Mouse (Mus musculus) c-Kit-positive CD71-negative TER-119-negative erythroid progenitor cells, embryonic 14.5 days (primary cell): ENCODE measurements at regions not wholly inside any gene's neighbourhood (a gene's known extent, or its start where the extent isn't known, plus 50 kb on each side); places are given as distances from the start of the nearest gene placed in this dataset.

Experiments used
- DNase-seq: peaks from one replicate; pipeline ENCODE4 v3.0.0-alpha.2; 2013; ENCODE audit warnings: low read depth

DNA sequence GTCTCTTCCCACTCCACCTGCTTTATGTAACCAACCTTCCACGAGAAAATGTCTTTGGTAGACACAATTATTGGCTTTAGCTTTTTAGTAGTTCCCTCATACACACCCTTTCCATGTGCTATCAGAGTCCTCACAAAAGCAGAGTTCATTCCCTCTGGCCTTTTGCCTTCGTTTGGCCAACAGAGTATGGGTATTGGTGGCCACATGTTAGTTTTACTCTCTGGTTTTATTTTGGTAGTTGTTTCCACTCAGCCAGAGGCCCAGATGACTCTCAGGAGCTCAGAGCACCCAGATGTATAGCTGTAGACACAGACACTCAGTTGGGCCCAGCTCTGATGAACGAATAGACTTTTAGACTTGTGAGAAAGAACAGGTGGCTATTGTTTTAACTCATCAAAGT lies 286.4 kb downstream of the Pten start:
- DNase-seq: no peak

DNA sequence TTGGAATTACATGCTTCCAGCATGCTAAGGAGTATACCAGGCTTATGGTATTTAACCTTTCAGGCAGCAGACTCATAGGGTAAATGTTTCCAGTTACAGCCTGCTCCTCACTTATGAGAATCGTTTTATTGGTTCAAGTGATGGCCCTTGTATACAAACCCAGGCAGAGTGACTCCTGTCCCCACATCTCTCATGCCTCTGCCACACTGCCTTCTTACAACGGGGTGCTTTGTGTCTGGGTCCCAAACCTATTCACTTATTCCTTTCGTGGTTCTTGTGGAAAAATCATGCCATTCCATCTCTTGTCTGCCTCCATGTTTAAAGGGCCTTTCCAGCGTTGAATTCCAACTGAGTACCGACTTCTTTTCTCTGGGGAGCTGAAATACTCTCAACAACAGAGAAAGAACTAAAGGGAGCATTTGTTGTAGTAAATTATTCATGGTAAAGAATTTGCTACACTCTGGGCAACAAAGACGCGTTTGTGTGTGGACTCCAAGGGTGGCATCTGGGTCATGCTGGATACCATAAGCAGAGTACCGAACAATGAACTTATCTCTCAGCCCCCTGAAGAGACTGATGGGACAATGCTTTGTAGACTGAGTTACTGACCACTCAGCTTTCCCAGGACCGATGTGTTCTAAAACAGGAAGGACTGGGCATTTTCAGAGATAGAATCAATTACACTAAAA lies 291.6 kb downstream of the Pten start:
- DNase-seq: no peak

DNA sequence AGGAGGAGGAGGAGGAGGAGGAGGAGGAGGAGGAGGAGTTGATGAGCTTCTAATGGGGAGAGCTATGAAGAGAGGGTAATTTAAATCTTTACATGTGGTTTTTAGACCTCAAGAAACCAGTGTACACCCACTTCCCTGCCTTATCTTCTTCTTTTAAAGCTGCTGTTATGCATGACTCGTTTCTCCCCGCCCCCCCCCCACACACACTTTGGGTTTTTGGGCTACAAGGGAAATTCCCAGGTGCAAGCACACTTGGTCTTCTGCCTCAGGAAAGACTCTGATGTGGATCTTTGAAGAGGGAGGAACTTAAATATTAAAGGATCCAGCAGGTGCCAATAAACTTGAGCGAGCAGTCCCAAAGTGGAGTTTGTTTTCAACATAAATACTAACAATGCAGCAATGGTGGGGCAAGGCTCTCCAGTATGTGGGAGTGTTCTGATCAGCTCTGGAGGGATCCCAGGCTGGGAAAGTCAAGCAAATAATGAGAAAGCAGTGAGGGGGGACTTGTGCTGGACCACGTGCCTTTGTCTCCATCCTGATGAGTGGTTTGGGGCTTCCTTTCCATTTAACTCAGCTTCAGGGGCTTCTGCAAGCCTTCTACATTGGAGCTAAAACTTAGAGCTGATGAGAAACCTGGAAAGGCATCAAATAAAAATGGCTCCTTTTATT lies 296.0 kb downstream of the Pten start:
- DNase-seq: no peak

DNA sequence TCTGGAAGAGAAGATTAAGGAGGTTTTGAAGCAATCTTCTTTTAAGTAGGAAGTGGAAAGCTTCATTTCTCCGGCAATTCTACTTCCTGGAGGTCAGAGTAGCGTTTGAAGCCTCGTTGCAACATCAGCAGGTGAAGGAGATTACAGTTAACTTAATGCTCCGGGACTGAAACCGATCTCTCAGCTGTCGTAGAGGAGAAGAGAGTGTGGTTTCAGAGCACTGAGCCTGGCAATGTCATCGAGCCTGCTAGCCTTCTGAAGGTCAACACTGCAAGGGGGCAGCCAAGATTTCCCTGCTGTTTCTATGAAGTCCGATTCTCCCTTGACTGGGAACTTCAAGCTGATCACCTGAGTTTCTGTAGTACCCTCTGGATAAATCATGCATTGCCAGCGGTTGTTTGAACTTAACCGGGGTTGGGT lies 299.1 kb downstream of the Pten start:
- no peak for DNase-seq

DNA sequence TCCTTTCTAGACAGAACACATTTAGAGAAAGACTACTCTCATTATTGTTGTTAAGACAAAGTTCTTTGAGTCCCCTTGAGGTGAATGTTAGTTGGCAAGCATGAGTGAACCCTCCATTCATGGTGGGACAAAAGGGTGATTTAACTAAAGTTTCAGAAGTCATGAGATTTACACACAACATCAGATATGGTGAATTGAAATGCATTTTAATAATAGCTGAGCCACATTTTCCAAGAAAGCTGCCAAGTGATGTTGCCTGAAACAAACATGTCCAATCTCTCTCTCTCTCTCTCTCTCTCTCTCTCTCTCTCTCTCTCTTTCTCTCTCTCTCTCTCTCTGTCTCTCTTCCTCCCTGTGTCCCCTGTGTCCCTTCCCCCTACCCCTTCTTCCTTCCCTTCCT lies 303.7 kb downstream of the Pten start:
- no peak for DNase-seq

DNA sequence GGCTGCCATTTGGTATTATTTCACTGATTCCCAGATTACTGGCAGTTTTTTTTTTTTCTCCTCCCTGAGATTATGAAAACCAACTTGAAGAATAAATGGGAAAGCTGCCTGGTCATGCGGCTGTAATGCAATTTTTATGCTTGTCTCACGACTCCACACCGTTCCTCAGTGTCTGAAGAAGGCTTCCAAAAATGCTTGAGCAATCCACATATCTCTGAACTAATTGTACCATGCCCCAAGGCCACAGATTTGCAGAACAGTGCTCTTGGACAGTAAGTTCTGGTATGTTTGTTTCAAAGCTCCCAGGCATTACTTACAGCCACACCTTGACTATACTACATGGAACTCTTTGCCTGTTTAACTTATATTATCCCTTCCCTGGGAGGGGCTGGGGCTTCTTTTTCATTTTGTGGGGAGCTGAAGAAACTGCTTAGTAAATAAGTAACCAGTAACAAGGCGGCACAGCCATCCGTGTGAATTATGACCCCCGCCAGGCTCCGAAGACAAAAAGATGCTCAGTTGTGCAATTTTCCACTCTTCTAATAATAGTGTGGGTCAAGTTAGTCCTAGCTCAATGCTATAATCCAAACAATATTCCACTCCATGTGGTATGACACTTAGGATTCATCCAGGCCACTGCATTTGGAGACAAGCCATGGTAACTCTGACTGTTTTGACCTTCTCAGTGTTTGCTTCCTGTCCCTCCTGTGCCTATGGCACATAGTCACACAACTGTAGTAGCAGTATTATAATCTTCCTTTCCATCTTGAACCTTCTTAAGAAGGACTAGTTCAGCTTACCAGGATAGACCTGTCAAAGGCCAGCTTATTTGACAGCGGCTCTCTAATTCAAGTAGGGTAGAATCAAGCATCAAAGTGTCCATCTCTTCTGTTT lies 305.1 kb downstream of the Pten start:
- DNase-seq: no peak

DNA sequence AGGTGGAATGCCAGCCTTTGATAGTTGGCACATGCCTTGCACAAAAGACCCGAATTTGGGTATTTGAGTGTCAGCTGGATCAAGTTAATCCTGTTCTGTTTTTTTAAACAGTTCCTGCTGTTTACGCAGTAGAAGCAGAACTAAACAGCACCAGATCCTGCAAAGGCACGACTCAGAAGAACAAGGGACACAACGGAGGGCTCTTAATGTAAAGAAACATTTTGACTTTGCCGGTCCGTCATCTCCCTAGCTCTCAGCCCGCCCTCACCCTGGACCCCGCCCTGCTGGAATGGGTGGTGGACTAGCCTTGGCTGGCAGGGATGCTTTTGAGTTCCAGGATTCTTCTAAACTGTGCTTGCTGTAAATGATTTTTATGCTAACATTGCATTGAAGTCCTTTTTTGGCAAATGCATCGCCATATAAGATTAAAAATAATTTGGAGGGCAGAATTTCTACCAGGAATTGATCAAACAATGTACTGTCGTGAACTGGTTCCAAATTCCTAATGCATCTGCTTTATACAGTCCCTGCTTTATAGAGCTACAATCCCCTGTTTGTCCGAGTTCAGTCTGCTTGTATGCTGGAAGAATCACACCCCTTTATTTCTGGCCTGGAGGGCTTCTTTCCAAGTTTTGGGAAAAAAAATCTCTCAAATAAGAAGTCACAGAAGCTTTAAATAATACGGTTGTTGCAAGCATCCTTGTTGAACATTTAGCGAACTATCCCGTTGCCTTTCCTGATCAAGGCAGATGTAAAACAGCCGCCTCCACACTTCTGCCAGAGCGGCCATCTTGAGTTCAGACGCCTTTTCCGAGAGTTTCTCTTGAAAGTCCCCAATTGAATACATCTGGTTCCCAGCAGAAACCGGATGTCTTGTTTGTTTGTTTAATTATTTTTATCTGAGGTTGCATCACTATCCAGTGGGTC lies 308.2 kb downstream of the Pten start:
- no peak for DNase-seq

DNA sequence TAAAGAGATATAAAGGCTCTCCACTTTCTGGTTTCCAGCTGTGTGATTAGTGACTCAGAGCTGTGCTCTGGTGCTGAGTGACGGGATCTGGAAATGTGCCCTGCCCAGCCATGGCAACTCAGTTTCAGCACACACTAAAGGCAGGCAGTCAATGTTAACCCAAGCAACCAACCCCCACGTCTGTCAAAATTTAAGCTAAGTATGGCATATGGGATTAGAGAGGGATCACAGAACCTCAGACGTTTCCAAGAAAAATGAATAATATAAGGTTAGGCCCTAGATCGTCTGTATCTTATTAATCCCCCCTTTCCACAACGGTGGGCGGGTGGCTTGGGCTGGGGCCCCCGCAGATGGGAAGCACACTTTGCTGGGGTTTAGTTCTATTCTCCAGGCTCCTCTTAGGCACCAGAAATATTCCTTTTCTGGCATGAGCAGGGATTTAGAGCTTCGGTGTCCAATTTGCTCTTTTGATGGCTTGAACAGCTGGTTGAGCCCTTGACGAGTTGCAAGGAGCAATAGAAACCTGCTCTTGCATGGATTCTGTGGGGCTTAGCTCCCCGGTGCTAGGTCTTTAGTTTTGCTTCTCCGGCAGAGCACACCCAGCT lies 311.2 kb downstream of the Pten start:
- no peak for DNase-seq

DNA sequence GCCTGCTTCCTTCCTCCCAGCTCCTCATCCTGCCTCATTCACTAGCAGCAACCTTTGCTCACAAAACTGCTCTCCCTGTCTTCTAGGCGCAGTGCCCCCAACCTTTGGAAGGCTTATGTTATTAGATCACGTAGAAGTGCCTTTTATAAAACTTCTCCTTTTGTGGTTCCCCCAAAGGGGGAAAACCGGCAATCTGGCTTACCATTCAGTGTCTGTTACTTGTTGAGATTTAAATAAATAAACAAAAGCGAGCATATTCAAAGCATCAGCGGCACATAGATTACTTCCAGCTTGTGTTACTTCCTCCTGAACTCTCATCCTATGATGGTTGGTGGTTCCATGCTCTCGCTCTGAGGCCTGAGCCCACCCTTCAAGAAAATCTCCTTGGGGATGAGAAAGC lies 312.5 kb downstream of the Pten start:
- DNase-seq: no peak

DNA sequence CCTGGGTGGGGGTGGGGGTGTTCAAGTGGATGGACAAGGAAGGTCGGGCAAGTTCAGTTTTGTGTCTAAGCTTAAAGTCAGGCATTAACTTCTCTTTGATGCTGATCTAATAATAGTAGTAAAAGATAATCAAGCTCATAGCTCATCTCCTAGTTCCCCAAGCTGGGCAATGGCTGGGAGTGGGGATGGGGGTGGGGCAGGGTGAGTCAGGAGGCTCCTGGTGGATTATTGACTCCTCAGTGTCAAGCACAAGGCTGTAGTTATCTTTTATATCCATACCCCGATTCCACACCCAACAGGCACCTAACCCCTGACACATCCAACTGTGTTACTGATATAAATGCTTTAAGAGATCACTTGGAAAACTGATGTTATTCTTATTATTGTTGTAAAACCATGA lies 315.0 kb downstream of the Pten start:
- DNase-seq: no peak

DNA sequence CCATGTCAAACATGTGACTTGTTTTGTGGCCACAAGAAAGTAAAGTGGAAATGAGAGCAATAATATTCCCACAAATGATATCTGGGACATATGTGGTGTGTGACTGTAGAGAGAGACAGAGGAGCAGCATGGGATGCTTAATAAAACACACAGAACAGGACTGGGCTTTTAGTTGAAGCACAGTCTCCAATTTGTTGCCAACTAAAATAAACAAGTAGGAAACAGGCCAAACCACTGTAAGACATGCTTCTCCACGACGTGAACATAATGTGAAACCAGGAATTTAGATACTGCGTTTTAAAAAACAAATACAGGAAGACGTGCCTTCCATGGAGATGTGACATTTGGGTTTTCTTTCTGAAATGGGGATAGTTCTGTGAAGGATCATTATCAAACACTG lies 317.2 kb downstream of the Rnls start:
- DNase-seq: no peak

DNA sequence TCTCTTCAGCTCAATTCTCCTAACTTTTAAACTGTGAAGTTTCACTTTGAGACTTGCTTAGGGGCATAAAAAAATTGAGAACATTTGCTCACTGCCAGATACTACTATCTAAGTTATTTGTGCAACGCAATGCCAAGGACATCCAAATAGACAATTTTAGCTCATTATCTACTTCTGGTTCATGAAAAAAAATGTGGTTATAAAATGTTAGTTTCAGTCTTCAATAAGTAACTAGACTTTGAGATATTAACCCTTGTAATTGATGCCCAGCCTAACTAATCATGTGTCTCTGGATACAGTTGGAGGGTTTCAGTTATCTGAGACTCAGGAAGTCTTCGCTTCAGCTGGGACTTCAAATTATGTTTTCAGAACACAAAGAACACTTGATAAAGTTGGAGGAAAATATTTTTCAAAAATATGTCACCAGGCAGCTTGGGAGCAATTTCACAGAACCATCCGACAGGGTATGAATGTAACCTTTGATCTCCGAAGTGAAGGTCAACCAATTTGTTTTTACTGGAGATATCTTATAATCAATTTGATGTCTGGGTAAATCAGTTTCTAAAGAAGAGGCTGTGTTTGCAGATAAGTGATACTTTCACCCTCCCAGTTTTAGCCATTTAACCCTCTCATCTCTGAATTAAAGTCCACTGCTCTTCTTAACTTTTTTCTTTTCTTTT lies 313.3 kb downstream of the Rnls start:
- DNase-seq: no peak

DNA sequence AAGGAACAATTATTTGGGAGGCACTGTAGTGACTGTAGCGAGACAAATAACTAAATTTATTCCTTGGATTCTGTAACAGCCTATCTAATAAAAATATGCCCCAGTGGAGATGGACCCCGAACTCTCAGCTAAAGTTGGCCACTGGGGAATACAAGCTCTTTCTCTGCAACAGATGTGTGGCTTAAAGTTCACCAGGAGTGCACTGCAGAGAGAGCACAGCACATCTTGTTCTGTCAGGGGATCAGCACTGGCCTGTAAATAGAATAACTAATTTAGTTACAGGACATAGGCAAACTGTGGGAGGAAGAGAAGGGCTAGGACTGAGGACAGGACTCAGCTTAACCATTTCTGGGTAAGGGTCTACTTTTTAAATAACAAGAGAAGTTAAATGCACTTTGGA lies 312.1 kb downstream of the Rnls start:
- DNase-seq: no peak

DNA sequence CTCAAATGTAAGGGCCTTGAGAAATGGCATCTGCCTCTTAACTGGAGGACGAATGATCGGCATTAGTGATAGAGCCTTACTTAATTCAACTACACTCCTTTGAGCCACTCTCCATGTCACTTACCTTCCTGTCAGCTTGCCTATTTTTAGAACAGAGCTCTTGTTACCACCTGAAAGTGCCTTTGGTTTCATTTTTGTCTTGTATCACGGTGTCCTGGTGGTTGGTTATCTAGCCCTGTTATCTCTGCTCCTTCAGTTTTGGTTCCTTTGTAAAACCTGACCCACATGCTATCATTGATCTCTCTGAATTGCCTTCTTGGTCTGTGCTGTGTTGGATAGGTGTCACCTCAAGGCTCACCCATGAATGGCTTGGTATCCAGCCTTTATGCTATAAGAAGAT lies 310.6 kb downstream of the Rnls start:
- DNase-seq: no peak

DNA sequence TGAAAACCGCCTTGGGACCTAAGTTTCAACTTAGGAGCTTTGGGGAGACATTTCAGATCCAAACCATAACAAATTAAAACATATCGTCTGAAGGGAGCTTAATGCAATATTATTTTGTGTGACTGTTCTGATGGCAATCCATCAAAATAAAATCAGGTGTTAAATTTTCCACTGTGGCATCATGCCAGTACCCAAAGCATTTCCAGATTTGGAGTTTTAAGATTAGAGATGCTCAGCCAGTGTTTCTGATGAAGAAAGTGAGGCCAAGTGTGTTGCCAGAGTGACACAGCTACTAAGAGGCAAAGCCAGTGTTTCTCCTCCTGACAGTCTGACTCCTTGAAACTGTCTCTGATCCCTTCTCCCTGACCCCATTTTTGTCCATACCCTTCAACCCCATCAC lies 308.7 kb downstream of the Rnls start:
- DNase-seq: no peak

DNA sequence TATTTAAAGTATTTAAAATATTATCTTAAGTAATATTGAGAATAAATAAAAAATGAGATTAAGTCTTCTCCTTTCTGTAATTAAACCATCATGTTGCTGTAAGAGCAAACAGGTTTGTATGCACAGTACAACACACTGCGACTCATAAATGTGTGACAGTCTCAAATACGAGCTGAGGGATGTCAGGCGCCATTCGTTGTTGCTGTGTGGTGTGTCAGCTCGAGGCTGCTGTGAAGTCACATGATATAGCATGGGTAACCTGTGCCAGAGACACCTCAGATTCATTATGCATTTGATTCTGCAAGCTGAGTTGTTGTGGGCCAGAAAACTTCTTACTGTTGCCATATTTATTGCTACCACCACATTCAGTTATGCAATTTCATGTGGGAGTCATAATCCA lies 307.4 kb downstream of the Rnls start:
- DNase-seq: no peak
